Mouse (Mus musculus): Measurements from ENCODE around the gene Fdx1l.
"Not testable (repeated sequence)": the region's sequence is repeated elsewhere in the genome, so short reads cannot be mapped to it uniquely, and the experiment has no call there.

Gene Fdx1l

GRCm38 (mm10) chr9:21072641-21073040 is 773 bp downstream of the Fdx1l start:
- DNase-seq (ENCODE audit: low spot score), result no peak

- no peak for DNase-seq (ENCODE audit: low spot score)
Measured at GRCm38 (mm10) chr9:21067006-21067684, 6.3 kb downstream of the Fdx1l start, which contains the start of gene Zglp1. Zglp1 (minus strand) TSS chr9:21067093.

GRCm38 (mm10) chr9:21062928-21063327 is 10.5 kb downstream of the Fdx1l start:
- DNase-seq (ENCODE audit: low spot score), result peak; percentile 59

- no peak for DNase-seq (ENCODE audit: low spot score)
Measured at GRCm38 (mm10) chr9:21051578-21051977, 21.8 kb downstream of the Fdx1l start.

- no peak for DNase-seq (ENCODE audit: low spot score)
Measured at GRCm38 (mm10) chr9:21045235-21045634, 28.2 kb downstream of the Fdx1l start.

- not testable (repeated sequence) for DNase-seq (ENCODE audit: low spot score)
Measured at GRCm38 (mm10) chr9:21044785-21045184, 28.6 kb downstream of the Fdx1l start.

GRCm38 (mm10) chr9:21043563-21043962 is 29.9 kb downstream of the Fdx1l start:
- DNase-seq (ENCODE audit: low spot score), result no peak

GRCm38 (mm10) chr9:21041308-21041707 is 32.1 kb downstream of the Fdx1l start:
- peak; percentile 81 for DNase-seq (ENCODE audit: low spot score)

- DNase-seq (ENCODE audit: low spot score), result no peak
Measured at GRCm38 (mm10) chr9:21039779-21040178, 33.6 kb downstream of the Fdx1l start.

- DNase-seq (ENCODE audit: low spot score), result peak; percentile 41
Measured at GRCm38 (mm10) chr9:21037481-21037891, 35.9 kb downstream of the Fdx1l start.

- peak; percentile 42 for DNase-seq (ENCODE audit: low spot score)
Measured at GRCm38 (mm10) chr9:21036666-21037065, 36.7 kb downstream of the Fdx1l start.

- no peak for DNase-seq (ENCODE audit: low spot score)
Measured at GRCm38 (mm10) chr9:21036161-21036560, 37.3 kb downstream of the Fdx1l start.

GRCm38 (mm10) chr9:21035586-21035985 is 37.8 kb downstream of the Fdx1l start:
- no peak for DNase-seq (ENCODE audit: low spot score)

- DNase-seq (ENCODE audit: low spot score), result no peak
Measured at GRCm38 (mm10) chr9:21034481-21035085, 38.8 kb downstream of the Fdx1l start.

- DNase-seq (ENCODE audit: low spot score), result peak; percentile 82
Measured at GRCm38 (mm10) chr9:21033136-21033535, 40.3 kb downstream of the Fdx1l start.

GRCm38 (mm10) chr9:21032491-21032890 is 40.9 kb downstream of the Fdx1l start:
- DNase-seq (ENCODE audit: low spot score), result no peak

- DNase-seq (ENCODE audit: low spot score), result peak; percentile 86
Measured at GRCm38 (mm10) chr9:21031896-21032351, 41.5 kb downstream of the Fdx1l start, which contains the start of gene Icam5. Icam5 (plus strand) TSS chr9:21032073.

- peak; percentile 75 for DNase-seq (ENCODE audit: low spot score)
Measured at GRCm38 (mm10) chr9:21031251-21031895, 42.0 kb downstream of the Fdx1l start.

- peak; percentile 92 for DNase-seq (ENCODE audit: low spot score)
Measured at GRCm38 (mm10) chr9:21030781-21031250, 42.6 kb downstream of the Fdx1l start.

- DNase-seq (ENCODE audit: low spot score), result no peak
Measured at GRCm38 (mm10) chr9:21030055-21030600, 43.3 kb downstream of the Fdx1l start.

- DNase-seq (ENCODE audit: low spot score), result peak; percentile 84
Measured at GRCm38 (mm10) chr9:21029291-21030054, 43.9 kb downstream of the Fdx1l start, which contains the start of gene Icam4. Icam4 (plus strand) TSS chr9:21029373.

Data from layer of hippocampus, adult 11-12 months (tissue).